Mouse (Mus musculus) small intestine, adult 2 months (tissue): ENCODE measurements around the gene Fancd2. TPM values are rescaled to one million over a fixed set of nuclear protein-coding genes. Genes with fewer than 3 reads are reported as not detected.
A peak's percentile ranks its signal among the peaks of the same experiment; 100 is the strongest.

ENCODE experiments used
- H3K27ac ChIP-seq: fragments of 200-500 bp; 2 replicates; pipeline ENCODE4 v1.5.1; 2012; ENCODE audit warnings: low read depth, low read length, control low read depth, inconsistent platforms; ENCODE audit not compliant: insufficient read depth
- H3K27me3 ChIP-seq: fragments of 200-500 bp; 2 replicates; pipeline ENCODE4 v1.6.1; 2012; ENCODE audit warnings: mild to moderate bottlenecking, moderate library complexity, low read length, inconsistent platforms; ENCODE audit not compliant: control insufficient read depth, insufficient read depth
- H3K36me3 ChIP-seq: fragments of 200-500 bp; 2 replicates; pipeline ENCODE4 v1.6.1; 2012; ENCODE audit warnings: mild to moderate bottlenecking, low read length, control low read depth, inconsistent platforms; ENCODE audit not compliant: control insufficient read depth, insufficient read depth
- H3K4me1 ChIP-seq: fragments of 200-500 bp; 2 replicates; pipeline ENCODE4 v1.6.1; 2012; ENCODE audit warnings: low read length, inconsistent platforms, mixed read lengths; ENCODE audit not compliant: control insufficient read depth, insufficient read depth, insufficient read length
- H3K4me3 ChIP-seq: fragments of 200-500 bp; 2 replicates; pipeline ENCODE4 v1.5.1; 2012; ENCODE audit warnings: low read depth, mild to moderate bottlenecking, control low read depth, inconsistent platforms, low read length, moderate library complexity
- CTCF ChIP-seq: fragments of 200-500 bp; IDR thresholded peaks from 2 replicates; pipeline ENCODE4 v1.5.1; 2012; ENCODE audit warnings: low read depth, mild to moderate bottlenecking, control low read depth, inconsistent platforms, low read length, moderate library complexity, mixed read lengths; ENCODE audit not compliant: insufficient replicate concordance, insufficient read length; ENCODE audit errors: extremely low read depth
- POLR2A ChIP-seq: fragments of 200-500 bp; IDR thresholded peaks from 2 replicates; pipeline ENCODE4 v1.6.1; 2012; ENCODE audit warnings: low read depth, mild to moderate bottlenecking, control low read depth, inconsistent platforms, low read length, moderate library complexity
- WGBS: fragments of 180-500 bp; shearing (Covaris S2); methylation state at CpG from one replicate; pipeline ENCODE4 v1.1.7; 2018; 5-methylcytosine and 5-hydroxymethylcytosine counted together
- polyA plus RNA-seq: library from polyadenylated mRNA; depleted of rRNA; stranded (reverse); fragments of >200 nt; gene quantifications from 2 replicates; pipeline ENCODE4 v1.2.3, GENCODE M21; 2012

The Fancd2 gene
- polyA plus RNA-seq, 1 experiment, result 0.93 TPM

DNA sequence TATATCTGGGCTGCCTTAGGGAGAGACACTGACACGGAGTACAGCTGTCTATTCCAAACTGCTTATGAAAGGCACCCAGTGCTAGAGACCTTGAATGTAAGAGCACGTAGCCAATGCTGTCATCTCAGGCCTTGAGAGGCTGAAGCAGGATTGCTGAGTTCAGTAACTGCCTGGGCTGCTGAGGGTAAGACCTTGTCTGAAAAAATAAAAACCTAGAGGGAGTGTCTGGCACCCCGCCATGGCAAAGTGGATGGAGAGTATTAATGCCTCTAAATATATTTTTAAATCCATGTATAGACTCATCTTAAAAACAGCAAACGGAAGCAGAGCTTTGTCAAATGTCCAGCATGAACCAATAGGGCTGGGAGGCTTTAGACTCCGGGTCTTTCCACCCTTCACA is 68.4 kb downstream of the Fancd2 start:
- Histone ChIP-seq H3K4me1 (peaks cover 4% of the 10 kb centered on the region; the same call in 1 of the 2 replicates), H3K27me3 (no peaks in the 10 kb centered on the region), H3K36me3 (no peaks in the 10 kb centered on the region), H3K27ac (no peak overlapping the region), H3K4me3 (no peak overlapping the region)
- WGBS, result 77% methylated on average over 5 of the region's 5 CpGs
- TF ChIP-seq CTCF (no peak), POLR2A (no peak)

DNA sequence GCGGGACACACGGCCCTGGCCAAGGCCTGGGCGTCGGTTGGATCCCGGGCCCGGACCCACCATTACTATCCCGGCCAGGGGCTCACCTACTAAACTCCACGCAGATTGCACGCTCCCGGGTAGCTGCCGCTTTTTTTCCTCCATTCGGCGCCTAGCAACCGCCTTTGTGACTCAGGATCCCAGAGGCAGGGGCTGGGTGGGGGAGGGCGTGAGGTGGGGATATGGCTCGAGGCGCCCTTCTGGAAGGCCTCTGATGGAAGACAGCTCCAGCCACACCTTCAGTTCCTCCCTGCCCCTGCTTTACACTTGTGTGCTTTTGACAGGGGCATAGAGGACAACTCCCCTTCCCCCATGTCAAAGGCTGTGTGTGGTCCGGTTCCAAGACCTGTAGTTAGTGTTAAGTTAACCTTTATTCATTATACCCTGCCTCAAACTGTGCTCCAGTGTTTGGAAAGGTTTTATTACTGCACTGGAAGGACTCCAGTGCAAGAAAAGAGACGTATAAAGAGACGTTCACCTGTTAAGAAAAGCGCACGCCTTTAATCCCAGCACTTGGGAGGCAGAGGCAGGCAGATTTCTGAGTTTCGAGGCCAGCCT is 69.2 kb downstream of the Fancd2 start, which contains the start of gene Fancd2os:
Gene Fancd2os (minus strand): TSS at position 173 of the 597 bp plus-strand sequence.
- Histone ChIP-seq H3K4me3 (no peak within 1 kb of the TSS), H3K27ac (no peak within 1 kb of the TSS), H3K4me1 (peaks cover 4% of the 10 kb centered on the region; the same call in 1 of the 2 replicates), H3K36me3 (no peaks in the 10 kb centered on the region), H3K27me3 (no peaks in the 10 kb centered on the region)
- no peak for TF ChIP-seq CTCF
- TF ChIP-seq POLR2A, result no peak
- WGBS, result 57% methylated on average over 23 of the region's 23 CpGs

DNA sequence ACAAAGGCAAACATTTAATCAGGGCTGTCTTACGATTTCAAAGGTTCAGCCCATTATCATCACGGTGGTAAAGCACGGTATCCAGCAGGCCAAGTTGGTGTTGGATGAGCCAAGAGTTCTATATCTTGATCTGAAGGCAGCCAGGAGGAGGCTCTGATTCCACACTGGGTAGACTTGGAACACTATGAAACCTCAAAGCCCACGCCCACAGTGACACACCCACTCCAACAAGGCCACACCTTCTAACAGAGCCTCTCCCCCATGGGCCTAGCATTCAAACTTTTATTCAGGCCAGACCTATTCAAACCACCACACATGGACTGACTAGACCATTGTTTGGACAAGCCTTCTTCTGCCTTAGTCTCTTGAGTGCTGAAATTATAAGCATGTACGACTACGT is 71.3 kb downstream of the Fancd2 start:
- TF ChIP-seq POLR2A, result no peak
- no peak for TF ChIP-seq CTCF
- 81% methylated on average over 6 of the region's 6 CpGs for WGBS
- Histone ChIP-seq H3K4me1 (peaks cover 9% of the 10 kb centered on the region; the same call in 1 of the 2 replicates), H3K27ac (no peak overlapping the region), H3K36me3 (no peaks in the 10 kb centered on the region), H3K4me3 (no peak overlapping the region), H3K27me3 (no peaks in the 10 kb centered on the region)

DNA sequence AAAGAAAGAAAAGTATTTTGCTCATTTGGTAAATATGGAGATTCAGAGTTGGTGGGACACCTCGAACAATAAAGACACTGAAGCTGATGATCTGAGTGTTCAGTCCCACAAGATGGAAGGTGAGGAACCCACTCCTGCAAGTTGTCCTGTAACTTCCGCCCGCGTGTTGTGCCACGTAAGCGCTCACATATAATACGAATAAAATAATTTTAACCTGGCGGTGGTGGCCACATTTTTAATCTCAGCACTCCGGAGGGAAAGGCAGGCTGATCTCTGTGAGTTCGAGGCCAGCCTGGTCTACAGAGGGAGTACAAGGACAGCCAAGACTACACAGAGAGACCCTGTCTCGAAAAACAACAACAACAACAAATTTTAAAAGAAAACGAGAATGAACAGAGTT is 72.5 kb downstream of the Fancd2 start:
- H3K27me3 ChIP-seq, result no peaks in the 10 kb centered on the region
- TF ChIP-seq POLR2A (no peak), CTCF (no peak)
- peaks cover 1% of the 10 kb centered on the region; the same call in 1 of the 2 replicates for H3K36me3 ChIP-seq
- peak overlapping the region; percentile 48; the same call in 1 of the 2 replicates for H3K27ac ChIP-seq
- WGBS, result 66% methylated on average over 12 of the region's 12 CpGs
- peak overlapping the region; percentile 92 for H3K4me3 ChIP-seq
- peaks cover 9% of the 10 kb centered on the region; the same call in 1 of the 2 replicates for H3K4me1 ChIP-seq

DNA sequence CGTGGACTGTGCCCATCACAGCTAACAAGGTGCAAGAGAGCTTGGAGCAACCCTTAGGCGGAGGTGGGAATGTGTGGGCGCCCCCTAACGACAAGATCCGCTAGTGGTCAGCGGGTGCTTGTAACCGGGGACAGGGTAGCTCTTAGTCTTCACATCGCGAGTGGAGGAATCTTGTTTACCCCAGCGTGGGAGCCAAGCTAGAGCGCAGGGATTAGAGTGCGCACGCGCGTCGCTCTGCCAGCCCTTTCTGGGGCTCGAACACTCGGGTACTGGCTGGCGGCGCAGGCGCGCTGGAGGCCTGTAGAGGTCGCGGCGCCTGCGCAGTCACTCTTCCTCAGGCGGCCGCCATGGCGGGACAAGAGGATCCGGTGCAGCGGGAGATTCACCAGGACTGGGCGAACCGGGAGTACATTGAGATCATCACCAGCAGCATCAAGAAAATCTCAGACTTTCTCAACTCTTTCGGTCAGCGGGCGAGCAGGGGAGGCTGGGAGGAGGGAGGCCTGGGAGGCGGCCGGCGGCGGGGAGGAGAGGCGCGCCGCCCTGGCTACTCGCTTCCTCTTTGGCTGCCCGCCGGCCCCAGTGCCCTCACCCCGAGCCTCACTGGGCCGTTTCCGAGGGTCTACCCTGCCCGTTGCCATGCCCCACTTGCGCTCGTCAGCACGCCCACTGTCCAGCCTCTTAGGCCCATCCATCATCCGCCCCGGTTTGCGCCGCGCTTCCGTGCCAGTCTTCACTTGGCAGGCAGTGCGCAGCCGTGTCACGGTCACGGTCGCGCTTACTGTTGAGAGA is 73.1 kb downstream of the Fancd2 start, which contains the start of gene Brk1:
Gene Brk1 (plus strand): TSS at position 341 of the 792 bp plus-strand sequence.
- peak within 1 kb of the TSS; percentile 92 for H3K4me3 ChIP-seq
- peaks cover 1% of the 10 kb centered on the region; the same call in 1 of the 2 replicates for H3K36me3 ChIP-seq
- TF ChIP-seq POLR2A, result peak; percentile 67; the same call in 1 of the 2 replicates
- TF ChIP-seq CTCF, result peak; percentile 55; the same call in 1 of the 2 replicates
- H3K27me3 ChIP-seq, result no peaks in the 10 kb centered on the region
- H3K4me1 ChIP-seq, result peaks cover 9% of the 10 kb centered on the region; the same call in 1 of the 2 replicates
- WGBS, result under 1% methylated on average over 63 of the region's 65 CpGs
- H3K27ac ChIP-seq, result peak within 1 kb of the TSS; percentile 48

DNA sequence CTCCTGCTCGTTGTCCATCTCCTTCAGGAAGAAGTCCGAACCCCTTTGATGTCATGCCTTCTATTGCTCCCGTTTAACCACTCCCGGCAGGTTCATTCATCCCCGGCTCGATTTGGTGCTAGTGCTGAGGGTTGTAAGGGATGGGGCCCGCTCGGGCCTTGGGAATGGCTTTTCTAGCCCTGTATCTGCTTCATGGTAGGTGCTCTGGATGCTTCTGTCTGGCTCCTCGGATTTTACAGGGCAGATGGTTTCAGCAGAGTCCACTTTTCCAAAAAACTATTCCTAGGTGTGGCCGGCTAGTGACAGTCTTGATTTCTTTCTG is 73.7 kb downstream of the Fancd2 start:
- TF ChIP-seq CTCF, result peak; percentile 15; the same call in 1 of the 2 replicates
- no peak for TF ChIP-seq POLR2A
- peak overlapping the region; percentile 29; the same call in 1 of the 2 replicates for H3K27ac ChIP-seq
- no peaks in the 10 kb centered on the region for H3K27me3 ChIP-seq
- H3K36me3 ChIP-seq, result peaks cover 1% of the 10 kb centered on the region; the same call in 1 of the 2 replicates
- WGBS, result 1% methylated on average over 10 of the region's 10 CpGs
- H3K4me3 ChIP-seq, result peak overlapping the region; percentile 92
- peaks cover 9% of the 10 kb centered on the region; the same call in 1 of the 2 replicates for H3K4me1 ChIP-seq

DNA sequence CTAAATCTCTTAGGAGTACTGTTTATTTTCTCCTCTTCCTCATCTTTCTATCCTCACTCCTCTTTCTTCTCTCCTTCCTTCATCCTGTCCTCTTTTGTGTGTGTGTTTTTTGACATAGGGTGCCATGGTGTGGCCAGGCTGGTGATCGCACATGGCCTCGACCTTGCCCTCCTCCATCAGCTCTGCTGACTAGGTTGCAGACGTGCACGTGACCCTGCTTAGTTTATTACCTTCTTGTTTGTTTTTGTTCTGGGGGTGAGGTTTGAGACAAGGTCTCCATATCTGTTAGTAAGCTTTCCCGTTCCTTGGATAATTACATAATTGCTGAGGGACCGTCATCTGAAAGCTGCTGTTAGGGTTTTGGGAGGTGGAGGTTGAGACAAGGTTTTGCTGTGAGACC is 77.4 kb downstream of the Fancd2 start:
- TF ChIP-seq POLR2A (no peak), CTCF (no peak)
- 26% methylated on average over 6 of the region's 6 CpGs for WGBS
- peaks cover 9% of the 10 kb centered on the region; the same call in 1 of the 2 replicates for H3K4me1 ChIP-seq

More for the DNA sequence above, 77.4 kb downstream of the Fancd2 start:
- no peak overlapping the region for H3K4me3 ChIP-seq
- H3K27ac ChIP-seq, result no peak overlapping the region
- peaks cover 5% of the 10 kb centered on the region for H3K36me3 ChIP-seq
- no peaks in the 10 kb centered on the region for H3K27me3 ChIP-seq
